Mouse (Mus musculus) myocyte (in vitro differentiated cells): ENCODE measurements at regions not wholly inside any gene's neighbourhood (a gene's known extent, or its start where the extent isn't known, plus 50 kb on each side); places are given as distances from the start of the nearest gene placed in this dataset.

ENCODE experiments used
- CEBPB ChIP-seq: IDR thresholded peaks from 2 replicates; pipeline ENCODE4 v1.6.1; 2011; ENCODE audit warnings: mild to moderate bottlenecking, moderate library complexity; ENCODE audit not compliant: poor library complexity, insufficient read depth, severe bottlenecking
- E2F4 ChIP-seq: IDR thresholded peaks from one replicate; pipeline ENCODE4 v1.6.1; 2011; ENCODE audit warnings: mild to moderate bottlenecking, control low read depth, moderate library complexity; ENCODE audit not compliant: insufficient read depth
- MAX ChIP-seq: IDR thresholded peaks from one replicate; pipeline ENCODE4 v1.6.1; 2011; ENCODE audit warnings: low read depth, mild to moderate bottlenecking, control low read depth
- MYOD1 ChIP-seq, 3 experiments: IDR thresholded peaks; one replicate each; pipeline ENCODE4 v1.6.1; 2011; ENCODE audit warnings: control low read depth in 2 of 3, low read depth in 2 of 3, mild to moderate bottlenecking in 2 of 3, moderate library complexity in 1 of 3; ENCODE audit not compliant: insufficient read length in 2 of 3, control insufficient read depth in 1 of 3
- MYOG ChIP-seq, 3 experiments: IDR thresholded peaks; one replicate each; pipeline ENCODE4 v1.6.1; 2011; ENCODE audit warnings: control low read depth in 2 of 3, low read depth in 2 of 3, mild to moderate bottlenecking in 2 of 3; ENCODE audit not compliant: insufficient read length in 2 of 3, control insufficient read depth in 1 of 3, insufficient read depth in 1 of 3
- POLR2A ChIP-seq: IDR thresholded peaks from one replicate; pipeline ENCODE4 v1.6.1; 2011; ENCODE audit warnings: low read depth, mild to moderate bottlenecking, control low read depth, moderate library complexity; ENCODE audit not compliant: insufficient read length
- POLR2AphosphoS2 ChIP-seq: IDR thresholded peaks from one replicate; pipeline ENCODE4 v1.6.1; 2011; ENCODE audit warnings: low read depth, control low read depth; ENCODE audit not compliant: insufficient read length
- TCF12 ChIP-seq: IDR thresholded peaks from one replicate; pipeline ENCODE4 v1.6.1; 2011; ENCODE audit warnings: mild to moderate bottlenecking, control low read depth; ENCODE audit not compliant: poor library complexity, insufficient read depth, severe bottlenecking
- USF1 ChIP-seq: IDR thresholded peaks from one replicate; pipeline ENCODE4 v1.6.1; 2011; ENCODE audit warnings: low read depth, mild to moderate bottlenecking, control low read depth, moderate library complexity

DNA sequence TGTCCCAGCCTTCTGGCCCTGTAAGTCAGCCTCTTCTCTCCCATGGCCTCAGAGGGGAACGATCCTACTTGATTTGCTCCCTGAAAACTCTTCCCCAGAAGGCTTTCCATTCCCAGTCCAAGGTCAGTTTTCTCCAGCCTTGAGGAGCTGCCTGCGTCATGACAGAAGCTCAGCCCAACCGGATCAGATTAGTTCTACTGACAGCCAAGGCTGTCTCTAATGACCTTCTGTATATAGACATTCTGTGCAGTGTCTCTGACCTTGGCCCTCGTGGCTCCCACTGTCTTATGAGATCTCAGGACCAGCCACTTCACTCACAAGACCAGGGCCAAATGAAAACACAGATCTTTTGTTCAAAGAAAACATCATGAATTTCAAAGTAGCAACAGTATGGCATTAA, 166.6 kb upstream of the Cited2 start:
- TF ChIP-seq TCF12, result no peak
- no peak for TF ChIP-seq POLR2A
- TF ChIP-seq MAX, result no peak
- TF ChIP-seq E2F4, result no peak
- TF ChIP-seq USF1, result no peak
- no peak for TF ChIP-seq POLR2AphosphoS2
- no peak for TF ChIP-seq MYOG (IDR thresholded peaks at IDR 0.05; ENCODE audit: control insufficient read depth in 1 of 3, insufficient read depth in 1 of 3, insufficient read length in 2 of 3, low read depth in 2 of 3)
- no peak for TF ChIP-seq MYOD1 (IDR thresholded peaks at IDR 0.05; ENCODE audit: control insufficient read depth in 1 of 3, insufficient read length in 2 of 3, low read depth in 2 of 3)
- no peak for TF ChIP-seq CEBPB
